Mouse (Mus musculus) spleen, postnatal 4 days (tissue): ENCODE measurements at regions not wholly inside any gene's neighbourhood (a gene's known extent, or its start where the extent isn't known, plus 50 kb on each side); places are given as distances from the start of the nearest gene placed in this dataset.

Experiments used
- DNase-seq, 2 experiments: peaks; one replicate each; pipeline ENCODE4 v3.0.0; 2022; ENCODE audit warnings: low spot score in 2 of 2

GRCm38 (mm10) chr5:141137716-141138115 is 103.6 kb upstream of the Sdk1 start:
- peak in 1 of 2 experiments; percentile 9 for DNase-seq

GRCm38 (mm10) chr5:141138771-141139360 is 102.4 kb upstream of the Sdk1 start:
- DNase-seq: peak in 1 of 2 experiments; percentile 9

DNA sequence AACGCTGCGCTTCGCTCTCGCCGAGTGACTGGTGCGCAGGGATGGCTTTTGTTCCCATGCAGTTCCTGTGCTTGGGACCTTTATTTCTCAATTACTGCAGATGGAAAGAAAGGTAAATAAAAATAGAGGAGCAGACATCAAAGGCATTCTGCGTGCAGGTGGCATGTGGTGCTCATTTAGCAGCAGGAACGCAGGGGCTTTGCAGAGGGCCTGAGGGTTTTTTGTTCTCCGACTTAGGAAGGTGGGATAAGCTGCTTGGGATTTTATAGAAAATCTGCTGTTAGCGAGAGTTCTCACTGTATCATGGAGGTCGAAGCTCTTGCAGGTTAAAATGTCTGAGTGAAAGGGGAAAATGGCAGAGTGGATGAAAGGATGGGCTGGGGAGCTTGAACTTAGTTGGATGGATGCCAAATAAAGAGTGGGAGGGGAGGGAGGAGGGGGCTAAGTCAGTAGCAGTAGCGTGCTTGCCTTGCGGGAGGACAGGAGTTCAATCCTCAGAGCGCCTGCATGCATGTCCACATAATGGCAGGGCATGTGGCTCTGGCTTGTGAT is 101.9 kb upstream of the Sdk1 start:
- peak in 1 of 2 experiments; percentile 7 for DNase-seq

GRCm38 (mm10) chr5:141160391-141160790 is 80.9 kb upstream of the Sdk1 start:
- no peak for DNase-seq

DNA sequence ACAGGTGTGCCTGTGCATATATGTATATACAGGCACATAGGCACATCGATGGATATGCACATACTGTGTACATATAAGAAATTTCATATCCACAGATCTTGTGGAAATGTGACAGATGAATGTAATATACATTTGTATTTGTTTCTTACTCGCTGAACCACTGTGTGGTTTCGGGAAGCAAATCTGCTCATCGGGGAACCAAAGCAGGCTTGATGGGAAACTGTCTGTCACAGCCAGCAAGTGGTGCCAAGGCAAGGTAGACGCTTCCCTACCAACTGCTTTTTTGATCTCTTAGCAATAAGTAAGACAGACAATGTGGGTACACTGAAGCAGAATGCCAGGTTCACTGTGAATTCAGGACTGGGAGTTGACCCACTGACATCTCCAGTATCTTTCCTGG is 80.3 kb upstream of the Sdk1 start:
- no peak for DNase-seq

DNA sequence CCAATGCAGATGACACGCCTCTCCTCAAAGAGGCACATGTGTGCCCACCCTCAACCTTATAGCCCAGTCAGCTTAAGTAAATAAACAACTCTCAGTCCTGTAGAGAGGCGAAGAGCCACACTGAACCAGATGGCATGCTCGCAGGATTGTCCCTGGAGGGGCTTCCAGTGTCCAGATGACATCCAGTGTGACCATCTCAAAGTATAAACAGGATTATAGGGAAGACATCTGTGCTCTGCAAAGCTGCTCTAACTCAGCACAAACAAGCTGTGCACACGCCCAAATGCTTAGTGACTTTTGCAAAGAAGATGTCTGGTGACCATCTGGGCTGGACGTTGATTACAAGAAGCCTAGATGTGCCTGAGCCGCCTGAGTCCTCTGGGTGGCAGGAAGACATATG is 58.8 kb upstream of the Sdk1 start:
- no peak for DNase-seq

- DNase-seq: no peak
Observed at GRCm38 (mm10) chr5:141189033-141189432, 52.3 kb upstream of the Sdk1 start.
